Mouse (Mus musculus) bone marrow macrophage, adult 2 months (primary cell): ENCODE results near the gene 3110021N24Rik.

Source experiments
- CTCF ChIP-seq: IDR thresholded peaks from 2 replicates; pipeline ENCODE4 v1.5.1; 2012; ENCODE audit warnings: low read depth, mild to moderate bottlenecking, low read length, moderate library complexity
- POLR2A ChIP-seq: IDR thresholded peaks from 2 replicates; pipeline ENCODE4 v1.6.1; 2012; ENCODE audit warnings: mild to moderate bottlenecking, low read depth, low read length, borderline replicate concordance

DNA sequence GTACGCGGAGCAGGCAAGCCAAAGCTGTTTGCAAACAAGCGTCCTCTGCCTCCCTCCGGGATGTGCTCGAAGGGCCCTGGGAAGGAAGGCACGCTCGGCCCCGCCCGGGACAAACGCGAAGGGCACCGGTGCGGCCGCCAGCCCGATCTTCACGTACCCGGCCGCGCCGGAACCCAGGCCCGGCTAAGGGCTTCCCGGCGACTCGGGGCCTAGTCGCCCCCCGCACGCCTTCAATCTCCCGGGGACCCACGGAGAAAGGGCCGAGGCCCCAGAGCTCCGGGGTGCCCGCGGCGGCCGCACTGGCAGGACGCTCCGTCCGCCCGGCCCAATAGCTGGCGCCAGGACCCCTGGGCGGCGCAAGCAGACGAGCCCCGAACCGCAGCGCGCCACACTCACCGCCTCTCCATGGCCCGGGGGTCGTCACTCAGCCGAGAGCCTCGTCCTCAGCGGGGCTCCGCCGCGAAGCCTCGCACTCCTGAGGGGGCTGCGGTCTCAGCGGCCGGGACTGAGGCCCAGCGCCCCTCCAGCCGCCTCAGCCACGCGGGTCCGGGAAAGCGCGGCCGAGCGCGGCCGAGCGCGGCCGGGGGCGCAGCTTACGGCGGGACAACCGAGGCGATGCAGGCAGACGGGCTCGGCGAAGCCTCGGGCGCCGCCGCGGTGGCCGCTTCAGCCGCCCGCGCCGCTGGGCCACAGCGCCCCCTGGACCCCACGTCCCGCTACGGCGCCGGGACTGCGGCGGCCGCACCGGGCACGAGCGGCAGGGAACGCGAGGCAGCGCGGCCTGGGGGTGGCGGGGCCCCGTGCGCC, 60.8 kb downstream of the 3110021N24Rik start, which contains the start of gene Zfyve9:
- TF ChIP-seq POLR2A (no peak), CTCF (no peak)
